Comparison of ENCODE assay signal across 11 mouse cellular contexts in the genomic region with DNA sequence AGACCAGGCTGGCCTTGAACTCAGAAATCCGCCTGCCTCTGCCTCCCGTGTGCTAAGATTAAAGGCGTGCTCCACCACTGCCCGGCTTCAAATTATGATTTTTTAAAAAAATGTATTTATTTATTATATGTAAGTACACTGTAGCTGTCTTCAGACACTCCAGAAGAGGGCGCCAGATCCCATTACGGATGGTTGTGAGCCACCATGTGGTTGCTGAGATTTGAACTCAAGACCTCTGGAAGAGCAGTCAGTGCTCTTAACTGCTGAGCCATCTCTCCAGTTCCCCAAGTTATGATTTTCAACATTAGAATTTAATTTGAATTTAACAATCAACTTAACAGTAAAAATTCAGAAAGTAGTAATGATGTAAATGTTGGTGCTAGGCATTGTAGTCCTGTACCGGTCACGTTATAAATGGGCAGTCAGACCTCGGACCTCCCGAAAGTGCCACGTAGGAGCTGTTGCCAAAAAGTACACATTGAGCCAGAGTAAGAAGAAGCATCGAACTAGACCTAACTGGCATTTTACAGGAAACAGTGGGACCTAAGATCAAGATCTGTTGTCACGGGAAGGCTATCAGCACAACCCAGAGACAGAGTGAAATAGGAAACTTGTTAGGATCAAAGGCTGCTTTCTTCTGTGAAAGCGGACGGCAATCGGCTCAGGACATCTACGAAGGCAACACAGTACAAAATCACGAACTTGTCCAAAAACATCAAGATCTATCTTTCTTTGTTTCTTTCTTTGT. TPM values are rescaled to one million over a fixed set of nuclear protein-coding genes. Genes with fewer than 3 reads are reported as not detected.
DNase-seq lines count a peak whose midpoint lies in the region; ATAC-seq lines count a peak whose summit lies in the region.
"Had no signal": no experiment of that assay in that cellular context is flagged by ENCODE, and none has a peak within 500 bp of the region (broad histone marks: within the 10 kb centered on the region; RNA-seq: fewer than 3 reads in every experiment).

No protein-coding gene starts in this region.

- no peaks in the 10 kb centered on the region for H3K9me3 ChIP-seq in heart, embryonic 15.5 days (replicated peaks)
- H3K9me3 ChIP-seq in limb, embryonic 10.5 days (replicated peaks) = no peaks in the 10 kb centered on the region
- H3K9me3 ChIP-seq in forebrain, embryonic 10.5 days = no peaks in the 10 kb centered on the region
- H3K9me3 ChIP-seq: intestine, embryonic 15.5 days; midbrain, embryonic 13.5 days; stomach, embryonic 15.5 days had no signal

- no peak overlapping the region for H3K27ac ChIP-seq in heart, embryonic 15.5 days
- peak overlapping the region; percentile 74 for H3K27ac ChIP-seq in limb, embryonic 10.5 days
- no peak overlapping the region for H3K27ac ChIP-seq in forebrain, embryonic 10.5 days
- H3K27ac ChIP-seq: intestine, embryonic 15.5 days; midbrain, embryonic 13.5 days; stomach, embryonic 15.5 days had no signal

- 67% methylated on average over 18 of the region's 18 CpGs for WGBS in heart, embryonic 15.5 days
- WGBS in limb, embryonic 10.5 days = 67% methylated on average over 18 of the region's 18 CpGs
- WGBS in forebrain, embryonic 10.5 days = 84% methylated on average over 18 of the region's 18 CpGs

- intact Hi-C loops in gastrocnemius, postnatal 36 days (cut with DNase I) = loop anchor here (10.0 kb wide), 1 partner anchor 273 kb away; no protein-coding TSS in a partner anchor

- H3K27me3 ChIP-seq in heart, embryonic 15.5 days = no peaks in the 10 kb centered on the region
- peaks cover 5% of the 10 kb centered on the region; the same call in 1 of the 2 replicates for H3K27me3 ChIP-seq in limb, embryonic 10.5 days (ENCODE audit: low read depth, poor library complexity, severe bottlenecking)
- H3K27me3 ChIP-seq in forebrain, embryonic 10.5 days (ENCODE audit: poor library complexity, severe bottlenecking) = no peaks in the 10 kb centered on the region
- H3K27me3 ChIP-seq: intestine, embryonic 15.5 days; midbrain, embryonic 13.5 days; stomach, embryonic 15.5 days had no signal

- H3K9ac ChIP-seq in heart, embryonic 15.5 days = no peak overlapping the region
- H3K9ac ChIP-seq: intestine, embryonic 15.5 days; midbrain, embryonic 13.5 days; stomach, embryonic 15.5 days had no signal

- H3K4me2 ChIP-seq in heart, embryonic 15.5 days = peak overlapping the region; percentile 41
- H3K4me2 ChIP-seq: intestine, embryonic 15.5 days; midbrain, embryonic 13.5 days; stomach, embryonic 15.5 days had no signal

- no peaks in the 10 kb centered on the region for H3K36me3 ChIP-seq in heart, embryonic 15.5 days
- no peaks in the 10 kb centered on the region for H3K36me3 ChIP-seq in limb, embryonic 10.5 days
- no peaks in the 10 kb centered on the region for H3K36me3 ChIP-seq in forebrain, embryonic 10.5 days (replicated peaks)
- H3K36me3 ChIP-seq: intestine, embryonic 15.5 days; midbrain, embryonic 13.5 days; stomach, embryonic 15.5 days had no signal

- no peak for DNase-seq in heart, adult 9 months (ENCODE audit: low spot score in 2 of 2)
- DNase-seq in thymus, postnatal 0 days (ENCODE audit: low spot score) = peak; percentile 40
- no peak for DNase-seq in thymus, postnatal 10 days (ENCODE audit: low spot score in 2 of 2)
- DNase-seq in limb, embryonic 10.5 days (ENCODE audit: low spot score) = no peak
- no peak for DNase-seq in cerebellum, adult 11 months
- DNase-seq in forebrain, embryonic 10.5 days (ENCODE audit: extremely low spot score, low spot score) = no peak
- DNase-seq in gastrocnemius, postnatal 36 days = no peak

- H3K4me3 ChIP-seq in heart, embryonic 15.5 days = 0 out of 2 replicates have a peak overlapping the region, but pooled peaks have one; percentile 8
- no peak overlapping the region for H3K4me3 ChIP-seq in limb, embryonic 10.5 days
- H3K4me3 ChIP-seq in forebrain, embryonic 10.5 days = no peak overlapping the region
- H3K4me3 ChIP-seq: intestine, embryonic 15.5 days; midbrain, embryonic 13.5 days; stomach, embryonic 15.5 days had no signal

- no peak for ATAC-seq in heart, embryonic 15.5 days (replicated peaks; ENCODE audit: insufficient number of reproducible peaks, insufficient read depth, low FRiP score, low read depth)
- ATAC-seq: midbrain, embryonic 13.5 days had no signal

- H3K4me1 ChIP-seq in heart, embryonic 15.5 days (replicated peaks) = no peaks in the 10 kb centered on the region; the same call in 1 of the 2 replicates
- peaks cover 49% of the 10 kb centered on the region for H3K4me1 ChIP-seq in limb, embryonic 10.5 days
- H3K4me1 ChIP-seq in forebrain, embryonic 10.5 days = peaks cover 15% of the 10 kb centered on the region; the same call in 1 of the 2 replicates
- H3K4me1 ChIP-seq: intestine, embryonic 15.5 days; midbrain, embryonic 13.5 days; stomach, embryonic 15.5 days had no signal

RNA-seq across cellular contexts. Expression of a gene that starts 40.2 kb away (rescaled TPM):
- 23.7 and 26.6 TPM in 2 replicates for polyA plus RNA-seq in heart, embryonic 15.5 days (2015; fragmentation: Nextera tagmentation; extraction: Ambion mirVana)
- 19.0 and 20.8 TPM in 2 replicates for polyA plus RNA-seq in thymus, postnatal 0 days (2015; fragmentation: Nextera tagmentation; extraction: Ambion mirVana)
- polyA plus RNA-seq in limb, embryonic 10.5 days (2016; fragmentation: Nextera tagmentation; extraction: Ambion mirVana) = 44.5 and 46.6 TPM in 2 replicates
- 41.4 and 43.4 TPM in 2 replicates for polyA plus RNA-seq in forebrain, embryonic 10.5 days (2016; fragmentation: Nextera tagmentation; extraction: Ambion mirVana)
- 10 to 100 TPM; 21.6 to 24.0 TPM for total RNA-seq in gastrocnemius, postnatal 36 days (2021)
